Mouse (Mus musculus): ENCODE results near the gene Gkn2. TPM values are rescaled to one million over a fixed set of nuclear protein-coding genes. Genes with fewer than 3 reads are reported as not detected.

The Gkn2 gene
- not detected in 2 replicates for total RNA-seq (2015; ENCODE audit: low replicate concordance)
- not detected in 2 replicates for total RNA-seq (2017; ENCODE audit: low replicate concordance)

DNA sequence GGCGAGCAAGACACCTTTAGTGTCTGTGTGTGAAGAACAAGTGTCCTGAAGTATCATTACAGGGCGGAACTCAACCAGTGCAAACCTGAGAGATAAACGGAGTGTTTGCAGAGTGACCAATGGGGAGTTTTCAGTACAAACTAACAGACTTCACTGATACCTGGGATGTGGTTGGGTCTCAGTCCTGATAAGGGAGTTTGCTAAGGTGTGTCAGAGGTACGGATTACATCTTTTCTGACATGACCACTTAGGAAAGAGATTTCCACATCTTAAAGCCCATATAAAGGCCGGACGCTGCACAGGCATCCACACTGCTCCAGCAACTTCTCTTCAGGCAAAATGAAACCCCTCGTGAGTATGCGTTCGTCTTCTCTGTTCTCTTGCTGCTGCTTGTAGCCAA is at the start of gene Gkn2:
Gkn2 (plus strand) TSS at position 301 of the 400 bp plus-strand sequence.
- ATAC-seq (replicated peaks; ENCODE audit: low FRiP score, poor library complexity, severe bottlenecking) = no peak

DNA sequence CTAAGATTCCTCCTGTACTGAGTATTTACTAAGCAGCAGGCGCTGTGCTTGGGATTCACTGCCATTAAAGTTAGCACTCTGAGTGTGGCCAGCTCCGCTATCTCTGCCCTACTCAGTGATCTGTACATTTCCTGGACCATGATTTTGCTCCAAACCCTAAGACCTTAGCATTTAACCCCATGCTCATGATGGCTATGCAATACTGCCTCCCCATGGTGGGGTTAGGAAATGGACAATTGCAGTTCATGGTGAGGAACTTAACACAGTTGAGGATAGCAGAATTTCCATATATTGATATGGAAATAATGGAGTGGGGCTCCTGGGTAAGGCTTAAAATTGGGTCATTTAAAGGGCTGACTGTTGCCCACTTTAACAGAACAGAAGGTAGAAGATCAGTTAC is 49.8 kb upstream of the Gkn2 start:
- no peak for ATAC-seq (replicated peaks; ENCODE audit: low FRiP score, poor library complexity, severe bottlenecking)

DNA sequence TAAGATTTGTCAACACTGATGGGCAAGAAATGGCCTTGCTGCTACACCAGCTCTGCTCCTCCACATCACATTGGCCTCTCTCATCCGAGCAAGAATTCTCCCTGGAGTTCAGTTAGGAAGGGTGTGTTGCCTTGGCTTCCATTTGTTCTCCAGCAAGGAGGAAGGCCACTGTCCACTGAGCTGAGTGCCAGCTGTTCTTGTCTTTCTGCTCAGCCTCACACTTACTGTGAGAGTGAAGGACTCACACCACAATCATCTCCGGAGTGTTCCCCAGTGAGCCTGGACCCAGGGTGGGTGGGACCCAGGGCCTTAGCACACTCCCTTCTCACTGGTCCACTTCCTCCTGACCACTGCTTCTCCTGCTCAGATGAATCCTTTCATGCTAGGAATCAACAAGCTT is 46.2 kb upstream of the Gkn2 start:
- ATAC-seq (replicated peaks; ENCODE audit: low FRiP score, poor library complexity, severe bottlenecking) = no peak

DNA sequence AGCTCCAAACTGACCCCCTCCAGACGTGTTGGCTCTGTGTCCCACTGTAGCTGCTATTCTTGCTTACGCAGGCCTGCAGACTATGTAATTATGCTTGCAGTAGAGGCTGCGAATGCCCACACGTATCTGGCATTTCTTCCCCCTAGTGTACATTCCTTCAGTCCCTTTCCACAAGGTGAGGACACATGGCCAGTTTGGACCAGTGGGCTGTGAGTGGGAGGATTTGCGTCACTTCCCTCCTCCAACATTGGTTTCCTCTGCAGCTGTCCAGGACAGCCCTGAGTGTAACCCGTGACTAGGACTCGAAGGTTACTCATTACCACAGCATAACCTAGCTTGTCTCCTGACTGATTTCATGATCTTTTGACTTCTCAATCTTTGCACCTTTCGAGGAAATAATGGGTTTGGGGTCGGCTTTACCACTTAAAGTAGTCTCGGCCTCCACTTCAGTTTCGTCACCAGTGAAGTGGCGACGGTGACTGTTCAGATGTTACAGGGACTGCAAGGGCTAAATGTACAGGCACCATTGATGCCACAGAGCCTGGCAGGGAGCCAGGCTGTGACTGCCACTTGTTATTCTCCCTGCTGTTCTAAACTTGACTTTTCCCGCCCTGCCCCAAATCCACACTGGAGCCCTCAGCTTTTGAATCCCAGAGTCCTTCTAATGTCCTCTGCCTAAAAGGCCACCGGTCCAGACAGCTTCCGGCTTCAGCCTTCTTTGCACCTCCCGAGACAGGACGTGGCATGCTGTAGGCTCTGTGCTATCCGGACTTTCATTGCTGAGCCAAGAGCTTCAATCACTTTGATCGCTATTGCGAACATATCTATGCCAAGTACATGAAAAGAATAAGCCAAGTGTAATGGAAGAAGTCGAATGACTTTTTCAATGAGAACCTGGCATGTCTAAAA is 44.6 kb upstream of the Gkn2 start:
- ATAC-seq (replicated peaks; ENCODE audit: low FRiP score, poor library complexity, severe bottlenecking) = no peak

DNA sequence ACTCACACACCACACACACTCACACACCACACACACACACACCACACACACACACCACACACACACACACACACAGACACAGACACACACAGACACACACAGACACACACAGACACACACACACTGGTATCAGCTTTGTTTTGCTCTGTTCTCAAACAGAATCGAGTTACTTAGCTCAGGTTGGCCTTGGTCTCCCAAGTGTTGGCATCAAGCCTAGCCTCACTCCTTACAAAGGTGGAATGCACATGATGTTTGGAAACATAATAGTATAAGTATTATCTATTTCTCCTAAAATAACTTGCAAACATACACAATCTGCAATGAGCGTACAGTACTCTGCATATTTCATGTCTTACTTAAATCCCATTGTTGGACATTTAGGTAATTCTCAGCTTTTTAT is 40.8 kb upstream of the Gkn2 start:
- ATAC-seq (replicated peaks; ENCODE audit: low FRiP score, poor library complexity, severe bottlenecking) = no peak

DNA sequence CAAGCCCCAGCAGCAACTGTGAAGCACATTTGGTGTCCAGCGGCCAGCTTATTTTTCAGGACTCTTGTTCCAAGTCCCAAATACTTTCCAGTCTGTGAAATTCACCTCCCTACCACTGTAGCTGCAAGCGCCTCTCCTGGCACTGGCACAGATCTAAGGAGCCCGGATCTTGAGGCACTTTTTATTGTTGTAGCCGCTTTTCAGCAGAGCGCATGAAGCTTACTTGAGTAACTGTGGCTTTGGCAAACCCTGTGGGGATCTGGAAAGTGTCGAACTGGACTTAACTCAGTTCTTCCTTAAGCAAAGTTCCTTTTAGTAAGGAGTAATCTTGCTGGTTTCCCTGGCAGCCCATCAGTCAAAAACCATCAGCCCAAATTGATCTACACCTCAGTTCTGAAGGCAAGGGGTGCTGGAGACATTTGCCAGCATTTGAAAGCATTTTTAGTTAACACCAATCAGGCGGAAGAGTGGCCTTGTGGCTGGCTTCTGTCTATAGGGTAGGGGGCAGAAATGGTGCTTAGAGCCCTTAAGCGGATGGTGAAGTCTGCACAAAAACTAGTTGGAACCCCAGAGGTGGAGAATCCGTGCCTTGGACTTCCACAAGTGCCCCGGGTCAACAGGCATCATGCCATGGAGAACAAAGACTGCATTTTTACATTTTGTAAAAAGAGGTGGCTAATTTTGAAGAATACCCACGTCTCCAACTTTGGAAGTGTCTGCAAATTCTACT is 38.6 kb upstream of the Gkn2 start:
- no peak for ATAC-seq (replicated peaks; ENCODE audit: low FRiP score, poor library complexity, severe bottlenecking)

DNA sequence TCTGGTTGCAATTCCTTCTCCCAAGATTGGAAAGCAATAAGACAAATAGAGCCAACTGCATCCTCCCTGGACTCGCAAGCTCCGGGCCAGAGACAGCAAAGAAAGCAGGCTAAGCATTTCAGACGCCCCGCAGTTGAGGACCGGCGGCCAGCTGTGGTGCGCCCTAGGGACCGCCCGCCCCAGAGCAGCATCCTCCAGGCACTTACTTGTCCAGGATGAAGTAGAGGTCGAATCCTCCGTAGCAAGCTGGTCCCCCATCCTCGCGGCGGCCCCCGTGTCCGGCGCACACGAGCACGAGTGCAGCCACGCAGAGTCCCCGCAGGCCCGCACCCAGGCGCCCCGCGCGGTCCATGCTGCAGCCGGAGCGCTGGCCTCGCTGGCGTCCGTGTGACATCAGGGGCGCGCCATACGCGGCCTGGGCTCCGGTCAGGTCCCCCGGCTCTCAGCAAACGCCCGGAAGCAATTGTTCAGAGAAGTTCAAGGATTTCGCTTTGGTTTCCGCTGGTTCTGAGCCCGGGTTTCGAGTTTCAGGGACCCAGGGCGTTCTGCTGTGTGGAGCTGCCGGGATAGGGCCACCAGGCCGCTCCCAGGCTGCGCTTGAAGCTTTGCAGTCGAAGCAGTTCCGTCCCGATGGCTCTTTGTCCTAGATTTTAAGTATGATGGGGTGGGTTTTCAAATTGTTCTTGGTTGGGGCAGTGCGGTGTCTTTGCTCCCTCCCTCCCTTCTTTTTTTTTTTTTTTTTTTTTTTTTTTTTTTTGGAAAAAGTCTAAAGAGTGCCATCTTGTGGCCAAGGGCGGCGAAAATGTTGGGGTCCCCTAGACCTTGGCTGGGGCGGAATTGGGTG is 37.8 kb upstream of the Gkn2 start, which contains the start of gene Antxr1:
Antxr1 (minus strand) TSS at position 731 of the 844 bp plus-strand sequence.
- no peak for ATAC-seq (replicated peaks; ENCODE audit: low FRiP score, poor library complexity, severe bottlenecking)

DNA sequence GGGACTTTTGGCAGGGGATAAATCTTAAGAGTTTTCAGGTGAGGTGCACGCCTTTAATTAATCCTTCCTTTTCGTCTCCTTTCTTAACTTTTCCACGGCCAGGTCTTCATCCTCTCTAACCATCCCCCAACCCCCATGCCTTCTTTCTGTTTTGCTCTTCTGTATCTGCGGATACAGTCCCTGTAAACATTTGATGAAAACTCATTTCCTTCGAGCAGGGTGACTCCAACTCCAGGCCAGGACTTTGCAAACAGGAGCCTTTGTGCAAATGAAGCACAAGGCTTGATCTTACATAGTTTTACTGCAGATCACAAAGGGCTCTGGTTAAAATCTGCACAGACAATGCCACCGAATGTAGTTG is 37.2 kb upstream of the Gkn2 start:
- ATAC-seq (replicated peaks; ENCODE audit: low FRiP score, poor library complexity, severe bottlenecking) = no peak

DNA sequence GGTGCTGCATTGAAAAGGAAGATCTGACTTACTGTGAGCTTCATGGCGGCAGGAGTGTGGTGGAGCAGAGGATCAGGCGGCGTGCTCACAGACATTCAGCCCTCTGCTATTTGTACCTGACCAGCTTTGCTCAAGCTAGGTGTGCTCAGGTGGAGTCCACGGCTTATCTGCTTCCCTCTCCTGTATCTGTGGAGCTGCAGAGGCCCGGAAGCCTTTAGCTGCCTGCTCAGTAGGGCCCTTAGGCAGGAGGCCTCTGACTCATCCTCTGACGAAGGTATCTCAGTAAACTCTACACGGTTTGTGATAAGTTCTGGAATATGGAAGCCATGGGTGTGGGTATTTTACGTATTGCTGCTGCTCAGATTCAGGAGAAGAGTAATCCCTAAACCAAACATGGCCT is 22.3 kb upstream of the Gkn2 start, which contains the start of gene Gkn1:
Gkn1 (minus strand) TSS at position 114 of the 400 bp plus-strand sequence.
- no peak for ATAC-seq (replicated peaks; ENCODE audit: low FRiP score, poor library complexity, severe bottlenecking)

DNA sequence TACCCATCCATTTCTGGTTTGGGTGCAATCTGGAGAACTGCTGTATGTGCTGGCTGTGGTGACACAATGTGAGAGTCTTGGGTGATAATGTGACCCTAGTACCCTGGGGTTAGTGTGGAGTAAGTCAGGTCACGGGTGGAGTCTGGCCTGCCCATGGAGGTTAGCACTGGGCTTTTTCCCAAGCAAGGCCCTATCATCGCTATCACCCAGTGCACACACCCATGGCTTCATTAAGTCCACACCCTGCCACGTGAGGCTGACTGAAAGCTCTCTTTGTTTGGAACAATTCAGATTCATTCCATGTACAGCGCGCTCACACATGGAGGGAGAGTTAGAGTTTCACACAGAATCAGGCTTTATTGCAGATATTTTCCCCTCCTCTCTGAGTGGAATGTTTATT is 18.7 kb upstream of the Gkn2 start:
- ATAC-seq (replicated peaks; ENCODE audit: low FRiP score, poor library complexity, severe bottlenecking) = no peak

DNA sequence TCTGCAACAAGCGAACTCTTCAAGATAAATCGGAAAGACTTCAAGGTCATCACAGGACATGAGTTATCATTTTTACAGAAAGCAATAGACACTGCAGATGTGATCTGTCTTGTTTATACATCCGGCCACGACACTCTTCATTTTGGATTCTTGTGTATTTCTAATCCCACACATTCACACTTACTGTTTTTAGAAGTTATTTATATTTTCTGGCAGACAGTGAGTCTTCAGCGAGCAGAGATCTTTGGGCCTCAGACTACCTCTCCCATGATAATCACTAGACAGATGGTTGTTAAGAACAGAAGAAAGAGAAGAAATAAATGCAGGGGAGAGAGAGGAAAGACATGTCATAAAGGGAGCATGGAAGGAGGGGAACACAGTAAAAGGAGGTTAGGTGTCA is 3.9 kb upstream of the Gkn2 start:
- ATAC-seq (replicated peaks; ENCODE audit: low FRiP score, poor library complexity, severe bottlenecking) = no peak

DNA sequence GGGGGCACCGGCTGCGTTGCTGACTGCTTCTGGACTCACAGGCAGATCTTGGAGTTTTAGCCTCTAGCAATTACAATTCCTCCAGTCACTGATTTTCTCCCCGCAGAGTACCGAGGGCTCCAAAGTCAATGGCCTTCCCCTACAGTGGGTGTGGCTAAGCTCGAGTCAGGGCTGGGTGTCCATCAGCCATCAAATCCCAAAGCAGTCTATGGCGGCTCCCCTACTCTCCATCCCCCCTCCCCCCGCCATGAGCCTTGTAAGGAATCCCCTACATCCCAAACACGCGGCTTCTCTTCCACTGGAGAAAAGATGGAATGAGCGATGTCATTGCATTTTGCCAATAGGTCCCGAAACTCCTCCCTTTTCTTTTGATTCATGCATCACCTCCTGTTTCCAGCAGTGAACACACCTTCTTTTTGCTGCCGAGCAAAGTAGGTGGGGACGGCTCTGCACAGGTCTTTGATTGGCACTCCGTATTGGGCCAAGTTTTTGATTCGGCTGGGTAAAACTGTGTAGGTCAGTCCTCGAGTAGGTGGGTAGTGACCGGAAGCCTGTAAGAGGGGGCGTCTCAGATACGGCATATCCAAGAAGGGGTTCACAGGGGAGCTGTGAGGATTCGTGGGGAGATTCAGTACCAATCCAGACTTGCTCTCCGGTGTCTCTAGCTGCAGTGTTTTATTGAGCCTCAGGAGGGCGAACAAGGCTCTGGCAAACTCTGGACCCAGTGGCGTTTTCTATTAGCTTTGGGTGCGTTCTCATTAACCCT is 11.0 kb downstream of the Gkn2 start:
- no peak for ATAC-seq (replicated peaks; ENCODE audit: low FRiP score, poor library complexity, severe bottlenecking)

DNA sequence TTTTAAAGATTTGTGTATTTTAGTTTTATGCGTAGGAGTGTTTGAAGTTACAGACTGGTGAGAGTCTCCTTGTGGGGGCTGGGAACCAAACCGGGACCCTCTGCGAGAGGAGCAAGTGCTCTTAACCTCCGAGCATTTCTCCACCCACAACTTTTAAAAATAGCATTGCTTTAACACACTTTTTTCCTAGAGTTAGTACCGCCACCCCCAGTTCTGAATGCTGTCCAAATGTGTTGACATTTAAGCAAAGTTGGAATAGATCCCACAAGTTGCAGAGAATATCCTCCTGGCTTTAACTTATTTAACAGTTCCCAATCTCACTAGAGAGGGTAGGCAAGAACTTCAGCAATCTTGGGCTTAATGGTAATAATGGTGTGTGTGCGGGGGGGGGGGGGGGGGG is 11.6 kb downstream of the Gkn2 start:
- no peak for ATAC-seq (replicated peaks; ENCODE audit: low FRiP score, poor library complexity, severe bottlenecking)

DNA sequence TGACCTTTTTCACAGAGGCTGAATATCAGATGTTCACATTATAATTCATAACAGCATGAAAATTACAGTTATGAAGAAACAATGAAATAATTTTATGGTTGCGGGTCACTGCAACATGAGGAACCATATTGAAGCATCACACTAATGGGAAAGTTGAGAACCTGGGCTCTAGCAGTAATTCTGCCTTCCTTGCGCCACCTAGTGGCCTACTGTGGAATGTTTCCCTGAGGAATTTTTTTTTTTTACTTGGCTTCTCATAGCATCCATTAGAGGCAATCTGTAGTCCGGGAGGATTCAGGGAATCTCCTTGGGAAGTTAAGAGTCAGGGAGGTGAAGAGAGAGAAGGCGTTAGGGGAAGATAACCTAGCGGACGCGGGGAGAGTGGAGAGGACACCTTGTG is 13.0 kb downstream of the Gkn2 start:
- ATAC-seq (replicated peaks; ENCODE audit: low FRiP score, poor library complexity, severe bottlenecking) = peak; percentile 78; the same call in 1 of the 2 replicates

DNA sequence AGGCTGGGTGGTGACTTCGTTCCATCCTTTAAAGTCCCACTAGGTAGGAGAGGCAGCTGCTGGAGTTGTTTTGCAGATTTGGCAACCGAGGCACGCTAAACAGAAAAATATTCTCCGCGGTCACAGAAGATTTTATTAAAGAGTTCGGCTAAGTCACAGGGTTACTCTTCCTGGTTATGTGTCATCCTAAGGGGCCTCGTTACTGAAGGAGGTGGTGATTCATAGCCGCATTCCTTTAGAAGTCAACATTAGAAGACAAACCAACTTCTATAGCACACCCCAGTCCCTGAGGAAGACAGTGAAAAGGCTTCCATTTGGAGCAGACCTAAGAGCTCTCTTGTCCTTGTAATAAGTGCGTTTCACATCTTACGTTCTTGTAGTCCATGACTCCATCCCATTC is 13.5 kb downstream of the Gkn2 start:
- ATAC-seq (replicated peaks; ENCODE audit: low FRiP score, poor library complexity, severe bottlenecking) = no peak

DNA sequence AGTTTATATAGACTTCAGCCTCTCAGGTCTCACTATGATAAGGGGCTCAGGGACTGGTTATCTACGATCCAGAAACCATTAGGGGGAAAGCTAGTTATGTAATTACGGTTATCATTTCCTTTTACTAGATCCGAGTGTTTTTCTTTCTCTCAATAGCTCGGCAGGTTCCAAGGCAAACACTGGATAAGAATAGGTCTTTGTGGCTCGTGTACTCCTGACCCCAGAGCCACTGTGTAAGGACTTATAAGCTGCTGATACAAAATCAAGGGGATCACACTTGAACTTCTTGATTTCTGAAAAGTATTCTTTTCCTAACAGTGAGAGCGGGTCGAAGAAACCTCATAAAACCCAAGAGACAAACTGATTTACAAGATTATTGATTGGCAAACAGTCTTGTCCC is 15.7 kb downstream of the Gkn2 start, which contains the start of gene Gkn3:
Gkn3 (minus strand) TSS at position 59 of the 400 bp plus-strand sequence.
- no peak for ATAC-seq (replicated peaks; ENCODE audit: low FRiP score, poor library complexity, severe bottlenecking)

DNA sequence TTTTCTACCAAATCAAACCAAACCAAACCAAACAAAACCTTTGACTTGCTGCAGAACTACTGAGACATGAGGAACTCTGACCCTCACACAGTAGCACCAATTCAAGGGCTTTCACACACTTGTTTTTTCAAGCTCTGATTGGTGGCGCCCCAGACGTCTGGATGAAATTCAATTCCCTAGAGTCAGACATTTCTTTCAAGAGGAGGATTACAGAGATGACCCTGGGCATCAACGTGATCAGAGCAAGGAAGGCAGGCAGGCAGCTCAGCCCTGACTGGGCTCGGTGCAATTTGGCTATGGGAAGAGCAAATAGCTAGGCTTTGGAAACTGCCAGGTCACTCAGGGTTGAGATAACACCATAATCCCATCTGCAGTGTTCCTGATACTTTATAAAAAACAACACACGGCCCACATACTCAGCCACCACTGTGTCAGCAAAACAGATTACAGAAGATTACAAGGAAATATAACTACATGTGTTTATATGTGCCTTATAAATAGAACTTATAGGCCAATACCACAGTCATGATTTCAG is 16.4 kb downstream of the Gkn2 start:
- no peak for ATAC-seq (replicated peaks; ENCODE audit: low FRiP score, poor library complexity, severe bottlenecking)

DNA sequence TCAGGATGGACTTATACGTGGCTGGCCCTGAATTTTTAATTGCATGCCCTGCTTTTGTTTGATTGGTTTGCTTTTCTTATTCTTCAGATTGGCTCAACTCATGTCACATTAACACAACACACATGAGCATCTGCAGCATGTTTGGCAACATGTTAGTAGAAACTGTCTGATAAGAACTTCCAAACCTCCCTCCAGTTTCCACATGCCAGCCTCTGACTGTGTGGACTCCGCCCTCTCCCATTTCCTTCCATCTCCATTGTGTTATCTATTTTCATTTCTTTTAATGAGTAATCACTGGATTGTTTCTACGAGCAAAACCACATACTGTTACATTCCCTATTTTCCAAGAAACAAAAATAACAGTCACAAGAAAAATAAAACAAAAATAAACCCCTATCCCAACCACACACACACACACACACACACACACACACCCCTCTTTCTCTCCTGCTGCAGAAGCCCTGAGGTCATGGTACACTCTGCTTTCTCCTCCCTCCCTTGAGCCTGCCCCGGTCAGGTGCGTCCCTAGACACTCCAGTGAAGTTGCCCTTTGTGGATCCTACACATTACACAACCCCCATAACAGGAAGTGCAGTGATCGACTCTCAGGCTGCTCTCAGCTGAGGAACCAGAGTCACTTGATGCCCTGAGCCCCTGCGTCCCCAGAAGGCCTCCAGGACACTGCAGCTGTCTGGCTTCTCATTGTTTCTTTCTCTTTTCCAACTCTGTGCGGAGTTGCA is 20.5 kb downstream of the Gkn2 start:
- ATAC-seq (replicated peaks; ENCODE audit: low FRiP score, poor library complexity, severe bottlenecking) = no peak

Data from erythroblast, adult 5-6 weeks (primary cell).